Mouse (Mus musculus) embryonic fibroblast, embryonic 13.5 days (primary cell): Measurements from ENCODE around the gene Trim41. TPM values are rescaled to one million over a fixed set of nuclear protein-coding genes. Genes with fewer than 3 reads are reported as not detected.
"Not testable (repeated sequence)": the region's sequence is repeated elsewhere in the genome, so short reads cannot be mapped to it uniquely, and the experiment has no call there.

ENCODE experiments used
- H3K27ac ChIP-seq: 2 replicates; pipeline ENCODE4 v1.5.1; 2012; ENCODE audit warnings: low read length, control low read depth, inconsistent platforms; ENCODE audit not compliant: insufficient read depth
- H3K4me1 ChIP-seq: 2 replicates; pipeline ENCODE4 v1.6.1; 2011; ENCODE audit warnings: low read length; ENCODE audit not compliant: control insufficient read depth, insufficient read depth
- H3K4me3 ChIP-seq: 2 replicates; pipeline ENCODE4 v1.5.1; 2011; ENCODE audit warnings: mild to moderate bottlenecking, control low read depth, low read length; ENCODE audit not compliant: insufficient read depth
- CTCF ChIP-seq: IDR thresholded peaks from 2 replicates; pipeline ENCODE4 v1.5.1; 2011; ENCODE audit warnings: mild to moderate bottlenecking, control low read depth, low read length, moderate library complexity, borderline replicate concordance; ENCODE audit not compliant: insufficient read depth
- POLR2A ChIP-seq: IDR thresholded peaks from 2 replicates; pipeline ENCODE4 v1.6.1; 2011; ENCODE audit warnings: low read depth, mild to moderate bottlenecking, control low read depth, low read length, moderate library complexity
- polyA plus RNA-seq: library from polyadenylated mRNA; stranded (reverse); fragments of >200 nt; gene quantifications from 2 replicates; pipeline ENCODE4 v1.2.4, GENCODE M21; 2011; ENCODE audit warnings: low read depth; ENCODE audit not compliant: missing spikeins, insufficient read length

Gene Trim41
- polyA plus RNA-seq, 1 experiment, result 40.7 TPM

- H3K27ac ChIP-seq, result no peak overlapping the region
- TF ChIP-seq CTCF (no peak), POLR2A (no peak)
- H3K4me1 ChIP-seq, result no peaks in the 10 kb centered on the region
- H3K4me3 ChIP-seq, result peak overlapping the region; percentile 99
These were observed 15.1 kb downstream of the Trim41 start for GRCm38 (mm10) chr11:48801831-48802772.

GRCm38 (mm10) chr11:48799921-48800701 is 17.0 kb downstream of the Trim41 start, which contains the start of gene Rack1:
TSS of gene Rack1 (plus strand) at chr11:48800332.
- H3K27ac ChIP-seq, result peak within 1 kb of the TSS; percentile 100
- H3K4me1 ChIP-seq, result no peaks in the 10 kb centered on the region
- H3K4me3 ChIP-seq, result peak within 1 kb of the TSS; percentile 99
- TF ChIP-seq CTCF (no peak), POLR2A (peak; percentile 93)

- peak overlapping the region; percentile 100 for H3K27ac ChIP-seq
- peak overlapping the region; percentile 99 for H3K4me3 ChIP-seq
- no peaks in the 10 kb centered on the region for H3K4me1 ChIP-seq
- TF ChIP-seq CTCF (no peak), POLR2A (peak; percentile 16; the same call in 1 of the 2 replicates)
These were observed 17.9 kb downstream of the Trim41 start for GRCm38 (mm10) chr11:48798984-48799920.

- no peak overlapping the region for H3K27ac ChIP-seq
- TF ChIP-seq POLR2A (no peak; the same call in 1 of the 2 replicates), CTCF (no peak)
- H3K4me3 ChIP-seq, result no peak overlapping the region; the same call in 1 of the 2 replicates
- no peaks in the 10 kb centered on the region for H3K4me1 ChIP-seq
These were observed 18.8 kb downstream of the Trim41 start for GRCm38 (mm10) chr11:48798308-48798707.

- H3K27ac ChIP-seq, result no peak overlapping the region
- H3K4me1 ChIP-seq, result no peaks in the 10 kb centered on the region
- TF ChIP-seq CTCF (no peak), POLR2A (no peak)
- no peak overlapping the region for H3K4me3 ChIP-seq
These were observed 19.9 kb downstream of the Trim41 start for GRCm38 (mm10) chr11:48797287-48797686.

GRCm38 (mm10) chr11:48796290-48796689 is 20.9 kb downstream of the Trim41 start:
- no peak overlapping the region for H3K4me3 ChIP-seq
- TF ChIP-seq CTCF (no peak), POLR2A (no peak)

GRCm38 (mm10) chr11:48795221-48795620 is 21.9 kb downstream of the Trim41 start:
- Histone ChIP-seq H3K4me1 (no peaks in the 10 kb centered on the region), H3K27ac (no peak overlapping the region), H3K4me3 (no peak overlapping the region)
- TF ChIP-seq CTCF (no peak), POLR2A (no peak)

More at GRCm38 (mm10) chr11:48796290-48796689, 20.9 kb downstream of the Trim41 start:
- Histone ChIP-seq H3K4me1 (no peaks in the 10 kb centered on the region), H3K27ac (no peak overlapping the region)

- TF ChIP-seq CTCF (no peak), POLR2A (no peak)
- no peak overlapping the region for H3K27ac ChIP-seq
- no peak overlapping the region for H3K4me3 ChIP-seq
- no peaks in the 10 kb centered on the region for H3K4me1 ChIP-seq
These were observed 24.0 kb downstream of the Trim41 start for GRCm38 (mm10) chr11:48793184-48793583.

- H3K27ac ChIP-seq, H3K4me1 ChIP-seq, H3K4me3 ChIP-seq: not testable (repeated sequence)
These were observed 25.3 kb downstream of the Trim41 start for GRCm38 (mm10) chr11:48791894-48792293.
